Mouse (Mus musculus) heart, embryonic 12.5 days (tissue): ENCODE measurements at regions not wholly inside any gene's neighbourhood (a gene's known extent, or its start where the extent isn't known, plus 50 kb on each side); places are given as distances from the start of the nearest gene placed in this dataset.

ENCODE experiments used
- ATAC-seq: fragments of 200-750 bp; cut with Nextera tagmentation; 2 replicates; pipeline ENCODE4 v1.8.0; 2017; ENCODE audit warnings: moderate TSS enrichment, moderate library complexity; ENCODE audit not compliant: insufficient number of reproducible peaks, low FRiP score
- H3K27ac ChIP-seq: fragments of 300-500 bp; sonication (generic); 2 replicates; pipeline ENCODE4 v1.5.1; 2016; ENCODE audit warnings: mild to moderate bottlenecking, moderate library complexity; ENCODE audit not compliant: poor library complexity, severe bottlenecking
- H3K27me3 ChIP-seq: fragments of 300-500 bp; sonication (generic); replicated peaks from 2 replicates; pipeline ENCODE4 v1.6.1; 2016; ENCODE audit warnings: mild to moderate bottlenecking, moderate library complexity
- H3K36me3 ChIP-seq: fragments of 300-500 bp; sonication (generic); 2 replicates; pipeline ENCODE4 v1.6.1; 2016; ENCODE audit warnings: mild to moderate bottlenecking, moderate library complexity
- H3K4me1 ChIP-seq: fragments of 300-500 bp; sonication (generic); replicated peaks from 2 replicates; pipeline ENCODE4 v1.6.1; 2016; ENCODE audit warnings: mild to moderate bottlenecking
- H3K4me2 ChIP-seq: fragments of 300-500 bp; sonication (generic); 2 replicates; pipeline ENCODE4 v1.6.1; 2016; ENCODE audit warnings: mild to moderate bottlenecking, moderate library complexity
- H3K4me3 ChIP-seq: fragments of 300-500 bp; sonication (generic); 2 replicates; pipeline ENCODE4 v1.5.1; 2016; ENCODE audit warnings: mild to moderate bottlenecking
- H3K9ac ChIP-seq: fragments of 300-500 bp; sonication (generic); 2 replicates; pipeline ENCODE4 v1.6.1; 2016; ENCODE audit warnings: mild to moderate bottlenecking, moderate library complexity
- H3K9me3 ChIP-seq: fragments of 300-500 bp; sonication (generic); replicated peaks from 2 replicates; pipeline ENCODE4 v1.6.1; 2016; ENCODE audit warnings: mild to moderate bottlenecking, moderate library complexity
- WGBS: fragments of 180-500 bp; shearing (Covaris S2); methylation state at CpG from one replicate; pipeline ENCODE4 v1.1.7; 2016; 5-methylcytosine and 5-hydroxymethylcytosine counted together

DNA sequence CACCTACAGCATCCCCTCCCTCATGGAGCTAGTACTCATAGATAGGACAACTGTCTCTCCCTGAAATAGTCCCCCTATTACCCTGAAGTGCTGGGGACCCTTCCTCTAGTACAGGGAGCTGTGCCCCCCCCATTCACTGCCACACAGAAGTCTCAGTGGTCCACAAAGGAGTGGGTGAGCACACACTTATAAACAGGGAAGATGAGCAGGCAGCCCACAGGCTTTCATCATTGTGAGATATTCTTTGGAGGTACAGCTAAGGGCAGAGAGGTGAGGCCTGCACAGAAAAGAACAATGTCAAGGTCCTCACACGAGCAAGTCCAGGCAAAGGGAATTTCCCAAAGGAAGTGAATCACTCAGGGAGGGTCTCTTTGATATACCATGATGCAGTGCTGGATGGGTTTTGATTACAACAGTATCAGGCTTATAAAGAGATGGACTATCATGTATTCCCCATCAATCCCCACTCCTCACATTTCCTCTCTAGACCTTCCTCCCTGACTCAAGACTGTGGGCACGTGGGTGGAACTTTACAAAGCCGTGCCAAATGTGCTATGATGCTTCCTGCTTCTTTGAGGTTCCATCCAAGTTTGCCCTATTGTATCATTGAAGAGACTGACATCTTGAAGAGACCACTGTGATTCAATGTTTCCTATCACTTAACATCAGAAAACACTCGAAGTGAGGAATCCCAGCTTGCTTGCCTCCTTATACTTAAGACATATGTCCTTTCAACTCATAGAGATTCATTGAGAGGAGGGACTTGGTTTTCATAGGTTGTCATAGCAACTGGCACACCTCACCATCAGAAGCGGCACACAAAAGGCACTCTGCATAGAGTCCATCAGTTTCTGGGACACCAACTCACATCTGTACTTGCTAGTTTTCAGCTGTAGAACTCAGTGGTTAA lies 104.2 kb upstream of the Bcl6 start:
- no peak overlapping the region for H3K27ac ChIP-seq
- no peaks in the 10 kb centered on the region for H3K4me1 ChIP-seq
- no peak overlapping the region for H3K9ac ChIP-seq
- H3K27me3 ChIP-seq: no peaks in the 10 kb centered on the region
- H3K36me3 ChIP-seq: no peaks in the 10 kb centered on the region
- no peak overlapping the region for H3K4me2 ChIP-seq
- ATAC-seq: no peak
- H3K4me3 ChIP-seq: no peak overlapping the region
- H3K9me3 ChIP-seq: no peaks in the 10 kb centered on the region
- 69% methylated on average over 5 of the region's 5 CpGs for WGBS

- Histone ChIP-seq H3K9ac (no peak overlapping the region), H3K36me3 (no peaks in the 10 kb centered on the region), H3K27ac (no peak overlapping the region), H3K4me3 (no peak overlapping the region), H3K27me3 (no peaks in the 10 kb centered on the region), H3K4me2 (no peak overlapping the region), H3K9me3 (no peaks in the 10 kb centered on the region), H3K4me1 (no peaks in the 10 kb centered on the region)
- WGBS: 78% methylated on average over 4 of the region's 4 CpGs
- ATAC-seq: no peak
These were observed 103.5 kb upstream of the Bcl6 start for GRCm38 (mm10) chr16:24092136-24092535.

GRCm38 (mm10) chr16:24090981-24091380 lies 102.3 kb upstream of the Bcl6 start:
- WGBS: 75% methylated on average over 4 of the region's 4 CpGs
- Histone ChIP-seq H3K4me1 (no peaks in the 10 kb centered on the region), H3K27me3 (no peaks in the 10 kb centered on the region), H3K27ac (no peak overlapping the region), H3K4me3 (no peak overlapping the region), H3K36me3 (no peaks in the 10 kb centered on the region), H3K4me2 (no peak overlapping the region), H3K9me3 (no peaks in the 10 kb centered on the region), H3K9ac (no peak overlapping the region)
- ATAC-seq: no peak

DNA sequence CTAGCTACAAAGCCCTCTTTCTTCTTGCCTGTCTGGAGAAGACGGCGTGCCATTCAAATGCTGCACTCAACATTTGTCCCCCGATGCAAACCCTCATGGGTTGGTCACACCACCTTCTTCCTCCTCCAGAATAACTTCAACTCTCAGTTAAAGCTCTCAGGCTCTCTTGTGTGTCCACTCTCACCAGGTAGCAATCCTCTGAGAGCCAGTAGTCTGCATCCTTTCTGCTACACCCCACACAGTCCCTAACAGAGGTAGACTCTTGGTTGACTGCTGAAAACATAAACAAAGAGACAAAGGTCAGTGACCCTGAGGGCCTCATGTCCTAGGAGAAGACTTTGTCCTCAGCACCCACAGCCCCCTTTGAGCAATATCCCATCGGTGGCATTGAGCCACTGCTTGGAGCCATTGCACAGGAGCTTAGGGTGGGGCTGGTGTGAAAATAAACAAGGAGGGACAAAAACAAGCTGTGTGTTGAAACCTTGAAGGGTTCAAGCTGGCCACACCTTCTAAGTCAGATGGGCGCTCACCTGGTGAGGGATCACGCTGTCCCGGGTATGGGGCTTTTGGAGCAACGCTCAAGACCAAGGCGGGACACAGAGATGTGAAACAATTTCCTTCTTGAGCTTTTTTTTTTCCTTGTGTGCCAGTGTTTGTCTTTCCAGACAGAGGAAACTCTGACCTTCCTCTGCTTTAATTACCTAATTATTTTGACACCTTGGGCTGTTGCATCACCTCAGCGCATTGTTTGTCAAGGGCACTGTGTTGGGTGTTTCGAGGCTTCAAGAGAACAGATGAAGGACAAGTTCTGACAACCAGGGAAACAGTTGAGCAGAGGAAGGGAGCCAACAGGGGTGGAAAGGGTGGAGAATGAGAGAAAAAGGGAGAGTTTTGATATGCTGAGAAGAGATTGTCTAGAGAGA lies 101.4 kb upstream of the Bcl6 start:
- WGBS: 74% methylated on average over 11 of the region's 11 CpGs

DNA sequence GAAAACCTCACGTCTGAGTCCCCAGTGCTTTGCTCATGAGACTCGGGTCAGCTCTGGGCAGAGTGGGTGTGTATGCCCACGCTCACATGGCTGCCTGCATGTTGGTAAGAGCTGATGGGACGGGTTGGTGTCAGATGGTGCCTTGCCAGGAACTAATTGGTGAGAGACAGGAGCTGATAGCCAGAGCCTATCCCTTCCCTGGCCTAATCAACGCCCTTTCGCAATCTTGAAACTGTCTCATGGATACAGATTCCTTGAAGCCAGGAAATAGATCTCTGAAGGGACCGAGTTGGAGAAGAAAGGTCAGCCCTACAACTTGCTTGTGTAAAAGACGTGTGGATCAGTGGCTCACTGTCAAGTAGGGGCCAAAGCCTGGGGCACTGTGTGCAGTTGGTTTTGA lies 95.3 kb upstream of the Bcl6 start:
- Histone ChIP-seq H3K27me3 (0 out of 2 replicates have a peak, but pooled peaks cover 4% of the 10 kb centered on the region), H3K4me1 (no peaks in the 10 kb centered on the region), H3K9me3 (no peaks in the 10 kb centered on the region), H3K27ac (no peak overlapping the region), H3K36me3 (no peaks in the 10 kb centered on the region), H3K4me2 (no peak overlapping the region), H3K9ac (no peak overlapping the region), H3K4me3 (no peak overlapping the region)
- 56% methylated on average over 8 of the region's 8 CpGs for WGBS
- no peak for ATAC-seq

More for the DNA sequence above, 101.4 kb upstream of the Bcl6 start:
- H3K9me3 ChIP-seq: no peaks in the 10 kb centered on the region
- no peak overlapping the region for H3K4me2 ChIP-seq
- H3K27me3 ChIP-seq: no peaks in the 10 kb centered on the region
- H3K27ac ChIP-seq: no peak overlapping the region
- H3K36me3 ChIP-seq: no peaks in the 10 kb centered on the region
- H3K4me3 ChIP-seq: no peak overlapping the region
- no peak for ATAC-seq
- H3K4me1 ChIP-seq: no peaks in the 10 kb centered on the region
- no peak overlapping the region for H3K9ac ChIP-seq

DNA sequence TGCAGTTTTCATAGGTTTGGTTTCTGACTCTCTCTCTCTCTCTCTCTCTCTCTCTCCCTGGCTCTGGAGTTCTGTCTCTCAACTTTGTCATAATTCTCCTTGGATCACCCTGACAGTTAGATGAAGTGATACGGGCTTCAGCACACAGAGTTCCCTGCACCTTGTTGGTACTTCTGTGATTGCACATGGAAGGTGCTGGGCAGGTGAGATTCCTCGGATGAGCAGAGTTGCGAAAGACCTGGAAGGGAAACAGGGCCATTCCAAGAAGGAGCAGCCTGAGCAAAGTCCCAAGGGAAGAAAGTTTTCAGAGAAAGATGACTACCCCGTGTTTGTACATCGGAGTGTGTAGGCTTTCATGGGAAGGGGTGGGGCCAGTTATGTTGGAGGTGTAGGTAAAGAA lies 91.8 kb upstream of the Bcl6 start:
- Histone ChIP-seq H3K36me3 (no peaks in the 10 kb centered on the region), H3K9me3 (no peaks in the 10 kb centered on the region), H3K4me1 (no peaks in the 10 kb centered on the region), H3K27ac (no peak overlapping the region), H3K4me2 (no peak overlapping the region), H3K4me3 (no peak overlapping the region), H3K9ac (no peak overlapping the region), H3K27me3 (peaks cover 14% of the 10 kb centered on the region; the same call in 1 of the 2 replicates)
- 78% methylated on average over 5 of the region's 5 CpGs for WGBS
- ATAC-seq: no peak

GRCm38 (mm10) chr16:24078622-24079021 lies 90.0 kb upstream of the Bcl6 start:
- Histone ChIP-seq H3K27ac (no peak overlapping the region), H3K27me3 (peaks cover 22% of the 10 kb centered on the region; the same call in 1 of the 2 replicates), H3K4me2 (no peak overlapping the region), H3K36me3 (no peaks in the 10 kb centered on the region), H3K9ac (no peak overlapping the region), H3K4me1 (no peaks in the 10 kb centered on the region), H3K9me3 (no peaks in the 10 kb centered on the region), H3K4me3 (no peak overlapping the region)
- no peak for ATAC-seq
- 81% methylated on average over 1 of the region's 1 CpGs for WGBS

DNA sequence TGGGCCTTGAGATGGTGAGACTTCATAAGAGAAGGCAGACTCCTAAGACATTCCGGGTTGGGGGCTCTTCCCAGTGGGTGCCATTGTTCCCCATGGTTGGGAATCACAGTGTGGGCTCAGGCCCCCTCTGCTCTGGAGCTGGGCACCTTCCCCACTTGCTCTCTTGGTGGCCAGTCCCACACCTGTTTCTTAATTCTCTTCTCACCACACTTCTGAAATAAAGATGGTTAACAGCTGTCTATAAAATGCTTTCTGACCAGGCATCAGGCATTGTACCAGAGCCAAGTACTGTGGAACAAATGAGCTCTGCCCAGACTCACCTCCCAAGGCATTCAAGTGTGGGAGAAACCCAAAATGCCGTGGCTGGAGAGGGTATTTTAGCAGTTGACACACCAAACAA lies 88.8 kb upstream of the Bcl6 start:
- peaks cover 30% of the 10 kb centered on the region; the same call in 1 of the 2 replicates for H3K27me3 ChIP-seq
- no peaks in the 10 kb centered on the region for H3K4me1 ChIP-seq
- no peak for ATAC-seq
- H3K9me3 ChIP-seq: no peaks in the 10 kb centered on the region
- no peak overlapping the region for H3K27ac ChIP-seq
- 78% methylated on average over 2 of the region's 2 CpGs for WGBS
- no peaks in the 10 kb centered on the region for H3K36me3 ChIP-seq
- no peak overlapping the region for H3K4me3 ChIP-seq
- H3K4me2 ChIP-seq: no peak overlapping the region
- H3K9ac ChIP-seq: no peak overlapping the region

DNA sequence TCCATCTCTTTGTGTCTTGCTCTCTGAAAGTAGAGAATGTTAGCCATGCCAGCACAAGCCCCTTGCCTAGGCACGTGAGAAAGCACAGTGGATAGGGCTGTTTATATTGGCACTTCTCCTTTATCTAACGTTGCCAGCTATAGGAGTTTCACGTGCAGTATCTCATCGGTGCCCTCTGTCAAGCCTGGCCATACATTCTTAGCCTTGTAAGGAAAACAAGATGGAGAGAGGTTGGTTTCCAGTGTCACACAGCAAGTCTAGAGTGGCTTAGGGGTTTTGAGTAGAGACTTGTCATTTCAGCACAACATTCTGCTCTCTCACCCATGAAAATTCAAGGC lies 88.1 kb upstream of the Bcl6 start:
- Histone ChIP-seq H3K4me1 (no peaks in the 10 kb centered on the region), H3K27me3 (peaks cover 34% of the 10 kb centered on the region; the same call in 1 of the 2 replicates), H3K36me3 (no peaks in the 10 kb centered on the region), H3K9me3 (no peaks in the 10 kb centered on the region), H3K4me2 (no peak overlapping the region), H3K9ac (no peak overlapping the region), H3K4me3 (no peak overlapping the region), H3K27ac (no peak overlapping the region)
- WGBS: 76% methylated on average over 4 of the region's 4 CpGs
- ATAC-seq: no peak

- H3K27ac ChIP-seq: no peak overlapping the region
- H3K27me3 ChIP-seq: peaks cover 35% of the 10 kb centered on the region; the same call in 1 of the 2 replicates
- no peaks in the 10 kb centered on the region for H3K36me3 ChIP-seq
- no peaks in the 10 kb centered on the region for H3K9me3 ChIP-seq
- no peaks in the 10 kb centered on the region for H3K4me1 ChIP-seq
- no peak for ATAC-seq
- H3K4me2 ChIP-seq: no peak overlapping the region
- no peak overlapping the region for H3K4me3 ChIP-seq
- 83% methylated on average over 4 of the region's 4 CpGs for WGBS
- no peak overlapping the region for H3K9ac ChIP-seq
These were observed 87.6 kb upstream of the Bcl6 start for GRCm38 (mm10) chr16:24076109-24076798.
